In genomic region chr6:100620411-100620810, GRCm38 (mm10) we compare ENCODE assay signal across 21 mouse cellular contexts.
"Had no signal": no experiment of that assay in that cellular context is flagged by ENCODE, and none has a peak within 500 bp of the region (broad histone marks: within the 10 kb centered on the region; RNA-seq: fewer than 3 reads in every experiment).

No protein-coding gene starts in this region.

- H3K36me3 ChIP-seq: lung, embryonic 15.5 days; midbrain, embryonic 15.5 days; neural tube, embryonic 12.5 days; neural tube, embryonic 15.5 days; stomach, embryonic 15.5 days had no signal

- H3K27me3 ChIP-seq: limb, embryonic 13.5 days; lung, embryonic 15.5 days; megakaryocyte, embryonic 14.5 days; midbrain, embryonic 15.5 days; neural tube, embryonic 12.5 days; neural tube, embryonic 15.5 days; stomach, embryonic 15.5 days had no signal

- H3K27ac ChIP-seq: limb, embryonic 13.5 days; liver, embryonic 14.5 days; lung, embryonic 15.5 days; midbrain, embryonic 10.5 days; midbrain, embryonic 15.5 days; neural tube, embryonic 12.5 days; neural tube, embryonic 15.5 days; stomach, embryonic 15.5 days had no signal

- H3K4me2 ChIP-seq: limb, embryonic 13.5 days; lung, embryonic 15.5 days; midbrain, embryonic 15.5 days; neural tube, embryonic 12.5 days; neural tube, embryonic 15.5 days; stomach, embryonic 15.5 days had no signal

- DNase-seq: kidney, adult 11 months; kidney, adult 8-10 months; kidney, postnatal 14 days; kidney, postnatal 4 days; left cerebral cortex, postnatal 4 days; lung, adult 18-20 months; lung, postnatal 10 days; lung, postnatal 36 days; retina, postnatal 1 day; right cerebral cortex, postnatal 25 days; thymus, postnatal 25 days had no signal

- H3K9me3 ChIP-seq: limb, embryonic 13.5 days; lung, embryonic 15.5 days; megakaryocyte, embryonic 14.5 days; midbrain, embryonic 10.5 days; midbrain, embryonic 15.5 days; neural tube, embryonic 12.5 days; neural tube, embryonic 15.5 days; stomach, embryonic 15.5 days had no signal

- ATAC-seq: inflammation-experienced regulatory T-cells, adult 6 months; midbrain, embryonic 15.5 days had no signal

- H3K4me1 ChIP-seq: midbrain, embryonic 10.5 days; midbrain, embryonic 15.5 days; neural tube, embryonic 12.5 days; neural tube, embryonic 15.5 days; stomach, embryonic 15.5 days had no signal

- H3K4me3 ChIP-seq: limb, embryonic 13.5 days; lung, embryonic 15.5 days; megakaryocyte, embryonic 14.5 days; midbrain, embryonic 10.5 days; midbrain, embryonic 15.5 days; neural tube, embryonic 12.5 days; neural tube, embryonic 15.5 days; stomach, embryonic 15.5 days had no signal

- H3K9ac ChIP-seq: limb, embryonic 13.5 days; liver, embryonic 14.5 days; lung, embryonic 15.5 days; midbrain, embryonic 15.5 days; neural tube, embryonic 12.5 days; neural tube, embryonic 15.5 days; stomach, embryonic 15.5 days had no signal
